Comparison of ENCODE assay signal across 27 mouse cellular contexts in the genomic region with DNA sequence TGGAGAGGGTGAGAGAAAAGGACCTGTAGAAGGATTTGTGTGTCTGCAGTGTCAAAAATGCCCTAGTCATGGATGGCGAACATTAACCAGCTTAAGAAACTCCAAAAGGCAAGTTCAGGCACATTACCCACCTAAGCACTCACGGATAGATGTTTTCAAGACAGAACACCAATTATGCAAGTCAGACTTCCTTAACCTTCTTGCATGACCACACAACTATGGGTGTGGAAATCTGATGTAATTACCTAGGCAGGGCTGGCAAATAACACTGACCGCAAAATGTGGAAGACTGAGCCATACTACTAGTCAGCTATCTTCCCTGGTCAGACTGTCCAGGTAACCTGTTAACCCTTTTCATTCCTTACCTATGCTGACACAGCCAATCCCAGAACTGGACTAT.
A peak's percentile ranks its signal among the peaks of the same experiment; 100 is the strongest.
DNase-seq lines count a peak whose midpoint lies in the region; ATAC-seq and TF ChIP-seq lines count a peak whose summit lies in the region.
"Had no signal": no experiment of that assay in that cellular context is flagged by ENCODE, and none has a peak within 500 bp of the region (broad histone marks: within the 10 kb centered on the region; RNA-seq: fewer than 3 reads in every experiment).

No protein-coding gene starts in this region.

- H3K9ac ChIP-seq in stomach, postnatal 0 days (ENCODE audit: low read length) = no peak overlapping the region
- H3K9ac ChIP-seq: embryonic facial prominence, embryonic 15.5 days; forebrain, postnatal 0 days; heart, embryonic 13.5 days; hindbrain, embryonic 14.5 days; limb, embryonic 12.5 days; liver, embryonic 12.5 days; midbrain, embryonic 13.5 days; neural tube, embryonic 13.5 days had no signal

- no peaks in the 10 kb centered on the region for H3K9me3 ChIP-seq in stomach, postnatal 0 days (ENCODE audit: control insufficient read depth, low read length)
- H3K9me3 ChIP-seq: embryonic facial prominence, embryonic 15.5 days; heart, embryonic 13.5 days; limb, embryonic 12.5 days; liver, embryonic 12.5 days; megakaryocyte, embryonic 14.5 days; midbrain, embryonic 13.5 days; neural tube, embryonic 13.5 days had no signal

- peak; percentile 77 for ATAC-seq in Patski
- ATAC-seq in hematopoietic stem cell, adult 5-6 weeks (replicated peaks in 1 of 2; ENCODE audit: insufficient read depth in 1 of 2, low FRiP score in 2 of 2, low TSS enrichment in 1 of 2, low read depth in 1 of 2, poor library complexity in 2 of 2, severe bottlenecking in 2 of 2) = peak; percentile 42 to 63; a peak in 3 of 4 replicates
- peak; percentile 84 for ATAC-seq in stomach, postnatal 0 days (ENCODE audit: low FRiP score, low TSS enrichment)
- ATAC-seq: forebrain, postnatal 0 days; inflammation-experienced regulatory T-cells, adult 6 months; liver, embryonic 12.5 days; midbrain, embryonic 13.5 days had no signal

- TF ChIP-seq EP300 in stomach, postnatal 0 days (optimal IDR thresholded peaks at IDR 0.05) = no peak

- DNase-seq in 416B (ENCODE audit: low read depth) = peak; percentile 80
- DNase-seq in Patski (ENCODE audit: low read depth, low spot score) = no peak
- DNase-seq in stomach, postnatal 0 days (ENCODE audit: low spot score) = no peak
- no peak for DNase-seq in spleen, adult 18-20 months
- no peak for DNase-seq in layer of hippocampus, adult 18-20 months (ENCODE audit: low spot score in 2 of 2)
- DNase-seq in layer of hippocampus, postnatal 25 days (ENCODE audit: extremely low spot score in 1 of 2, low spot score in 1 of 2) = no peak
- DNase-seq: adrenal gland, adult 2 months; cerebellum, adult 18-20 months; cerebellum, postnatal 14 days; forebrain, postnatal 0 days; gastrocnemius, postnatal 14 days; heart, adult 18-20 months; heart, postnatal 14 days; kidney, adult 18-20 months; lung, adult 2 months; lung, postnatal 14 days; thymus, adult 2 months had no signal

- TF ChIP-seq CTCF in Patski (IDR thresholded peaks at IDR 0.05) = no peak
- no peak for TF ChIP-seq CTCF in stomach, postnatal 0 days (IDR thresholded peaks at IDR 0.05; ENCODE audit: low read depth)

- in situ Hi-C loops in Patski (cut with MboI; ENCODE audit: low pct_unique_long_range_greater_than_20kb) = loop anchor here (10.0 kb wide), 1 partner anchor 469 kb away; no protein-coding TSS in a partner anchor

- H3K4me1 ChIP-seq in stomach, postnatal 0 days (replicated peaks; ENCODE audit: control insufficient read depth, insufficient read depth) = no peaks in the 10 kb centered on the region
- H3K4me1 ChIP-seq: embryonic facial prominence, embryonic 15.5 days; midbrain, embryonic 13.5 days; neural tube, embryonic 13.5 days had no signal

- CTCF ChIA-PET in Patski (lab: Charles Lee) = interaction anchor here (0.9 to 2.6 kb wide), 2 partner anchors 14 to 117 kb away, joined by 3 to 9 read pairs; no protein-coding TSS in a partner anchor

- no peak overlapping the region for H3K4me2 ChIP-seq in stomach, postnatal 0 days (replicated peaks; ENCODE audit: low read depth)
- H3K4me2 ChIP-seq: embryonic facial prominence, embryonic 15.5 days; heart, embryonic 13.5 days; hindbrain, embryonic 14.5 days; limb, embryonic 12.5 days; liver, embryonic 12.5 days; midbrain, embryonic 13.5 days; neural tube, embryonic 13.5 days had no signal

- H3K36me3 ChIP-seq in stomach, postnatal 0 days (ENCODE audit: control insufficient read depth, insufficient read depth, low read length) = no peaks in the 10 kb centered on the region
- H3K36me3 ChIP-seq: embryonic facial prominence, embryonic 15.5 days; heart, embryonic 13.5 days; limb, embryonic 12.5 days; liver, embryonic 12.5 days; midbrain, embryonic 13.5 days; neural tube, embryonic 13.5 days had no signal

- WGBS in stomach, postnatal 0 days = 61% methylated on average over 3 of the region's 3 CpGs

- H3K27ac ChIP-seq in stomach, postnatal 0 days (replicated peaks) = no peak overlapping the region
- H3K27ac ChIP-seq: embryonic facial prominence, embryonic 15.5 days; heart, embryonic 13.5 days; hindbrain, embryonic 14.5 days; limb, embryonic 12.5 days; liver, embryonic 12.5 days; midbrain, embryonic 13.5 days; neural tube, embryonic 13.5 days had no signal

- H3K27me3 ChIP-seq in Patski = no peaks in the 10 kb centered on the region
- H3K27me3 ChIP-seq in stomach, postnatal 0 days (ENCODE audit: control insufficient read depth, insufficient read depth, low read length) = no peaks in the 10 kb centered on the region
- H3K27me3 ChIP-seq: embryonic facial prominence, embryonic 15.5 days; heart, embryonic 13.5 days; limb, embryonic 12.5 days; liver, embryonic 12.5 days; megakaryocyte, embryonic 14.5 days; midbrain, embryonic 13.5 days; neural tube, embryonic 13.5 days had no signal

- no peak overlapping the region for H3K4me3 ChIP-seq in stomach, postnatal 0 days (ENCODE audit: low read depth, low read length)
- H3K4me3 ChIP-seq: embryonic facial prominence, embryonic 15.5 days; heart, embryonic 13.5 days; limb, embryonic 12.5 days; liver, embryonic 12.5 days; megakaryocyte, embryonic 14.5 days; midbrain, embryonic 13.5 days; neural tube, embryonic 13.5 days had no signal

- POLR2A ChIA-PET in Patski (lab: Charles Lee) = interaction anchor here (1.2 to 2.2 kb wide), 2 partner anchors 104 to 123 kb away, joined by 3 to 5 read pairs; no protein-coding TSS in a partner anchor
